Mouse (Mus musculus): ENCODE results near the gene Mtf1.

Mtf1 gene

DNA sequence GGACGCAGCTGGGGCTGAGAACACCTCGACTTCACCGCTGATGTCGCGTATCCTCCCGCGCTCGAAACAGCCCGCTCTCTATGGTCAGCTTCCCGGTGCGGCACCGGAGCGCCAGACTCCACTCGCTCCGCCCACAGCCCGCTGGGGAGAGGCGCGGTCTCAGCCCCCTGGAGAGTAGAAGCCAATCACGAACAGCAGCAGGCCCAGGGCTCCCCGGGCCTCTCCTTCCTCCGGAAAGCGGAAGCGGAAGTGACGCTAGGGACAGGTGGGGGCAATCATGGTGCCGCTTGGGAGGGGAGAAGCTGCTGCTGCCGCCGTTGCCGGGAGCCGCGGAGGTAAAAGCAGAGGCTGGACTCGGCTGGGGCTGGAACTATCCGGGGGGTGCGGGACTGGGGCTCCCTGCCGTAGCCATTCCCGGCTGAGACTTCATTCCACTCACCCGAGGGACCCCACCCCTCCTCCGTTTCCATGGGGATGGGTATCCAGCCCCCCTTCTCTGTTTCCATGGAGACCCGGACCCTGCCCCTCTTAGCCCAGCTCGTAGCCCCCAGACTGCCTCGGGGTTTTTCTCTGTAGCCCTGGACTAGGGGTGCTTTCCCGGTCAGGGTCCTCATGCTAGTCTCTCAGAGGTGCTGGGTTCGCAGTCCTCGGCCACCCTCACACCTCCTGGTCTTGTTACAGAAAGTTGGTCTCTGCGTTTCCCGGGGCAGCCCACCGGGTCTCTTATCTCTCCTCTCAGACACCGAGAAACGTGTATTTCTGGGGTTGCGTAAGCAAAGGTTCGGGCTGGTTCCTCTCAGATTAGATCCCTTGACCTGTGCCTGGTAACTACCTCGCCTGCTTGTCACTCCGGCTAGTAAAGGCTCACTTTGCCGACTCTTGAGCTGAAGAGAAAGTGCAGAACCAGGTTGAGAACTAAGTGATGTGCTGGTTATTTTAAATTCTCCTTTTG, 681 bp downstream of the Mtf1 start:
- peak; percentile 97 for DNase-seq (ENCODE audit: low read depth, low spot score)

DNA sequence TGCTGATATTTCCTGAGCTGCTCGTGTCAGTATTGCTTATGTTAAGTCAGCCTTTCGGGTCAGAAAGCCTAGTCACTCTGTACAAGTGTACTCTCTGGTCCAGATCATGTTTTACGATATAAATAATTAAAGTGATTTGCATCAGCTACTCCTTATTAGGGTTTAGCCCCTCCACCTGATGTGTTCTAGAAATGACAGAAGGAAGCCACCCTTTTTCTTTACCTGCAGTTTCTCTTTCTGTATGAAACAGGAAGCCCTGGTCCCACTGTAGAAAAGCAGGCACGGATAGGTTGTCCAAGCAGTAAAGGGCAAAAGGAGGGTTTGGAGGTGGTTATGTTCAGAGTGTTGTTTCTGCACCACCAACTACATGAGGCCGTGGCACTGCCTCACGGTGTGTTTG, 1.5 kb downstream of the Mtf1 start:
- DNase-seq (ENCODE audit: low read depth, low spot score): no peak

DNA sequence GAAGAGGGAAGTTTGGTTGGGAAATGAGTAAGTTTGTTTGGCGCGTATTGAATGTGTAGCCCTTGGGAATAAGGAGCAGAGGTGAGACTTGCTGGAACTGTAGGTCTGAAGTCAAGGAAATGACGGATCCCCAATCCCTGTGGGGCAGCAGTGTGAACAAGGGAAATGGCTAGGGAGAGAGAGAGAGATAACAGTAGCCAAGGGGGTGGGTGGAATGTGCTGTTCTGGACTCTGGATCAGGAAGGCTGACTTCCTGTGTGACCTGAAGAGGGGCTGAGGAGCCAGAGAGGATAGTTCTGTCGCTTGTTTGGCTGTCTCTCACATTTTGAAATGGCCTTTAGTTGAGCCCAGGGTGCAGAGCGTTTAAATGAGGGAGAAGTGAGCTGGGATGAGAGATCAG, 6.6 kb downstream of the Mtf1 start:
- no peak for DNase-seq (ENCODE audit: low read depth, low spot score)

DNA sequence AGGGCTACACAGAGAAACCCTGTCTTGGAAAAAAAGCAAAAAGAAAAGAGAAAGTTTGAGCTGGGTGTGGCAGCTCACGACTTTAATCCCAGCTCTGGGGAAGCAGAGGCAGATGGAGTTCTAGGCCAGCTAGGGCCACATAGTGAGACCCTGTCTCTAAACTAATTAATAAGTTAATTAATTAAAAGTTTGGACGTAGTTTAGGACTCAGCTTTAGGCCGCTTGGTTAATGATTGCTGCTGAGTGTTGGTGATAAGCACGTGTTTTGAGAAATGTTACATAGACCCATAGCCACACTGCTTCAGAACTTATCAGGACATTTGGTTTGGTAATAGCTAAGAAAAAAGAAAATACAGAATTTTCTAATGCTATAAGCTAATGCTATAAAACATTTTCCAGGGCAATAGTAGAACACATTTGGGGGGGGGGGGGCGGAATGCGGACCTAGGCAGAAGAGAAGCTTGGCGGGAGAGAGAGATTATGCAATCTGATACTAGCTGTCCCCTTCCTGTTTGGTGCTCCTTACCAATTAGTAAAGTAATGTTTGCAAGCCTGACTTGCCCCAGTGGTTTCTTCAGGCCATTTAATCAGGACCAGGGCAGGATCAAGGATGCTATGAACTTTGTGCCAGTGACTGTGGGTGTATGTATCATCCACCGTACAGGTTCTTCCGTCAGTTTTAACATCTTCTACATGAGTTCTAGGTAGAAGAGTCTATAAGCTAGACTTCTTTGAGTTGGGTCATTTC, 7.4 kb downstream of the Mtf1 start:
- DNase-seq (ENCODE audit: low read depth, low spot score): no peak

DNA sequence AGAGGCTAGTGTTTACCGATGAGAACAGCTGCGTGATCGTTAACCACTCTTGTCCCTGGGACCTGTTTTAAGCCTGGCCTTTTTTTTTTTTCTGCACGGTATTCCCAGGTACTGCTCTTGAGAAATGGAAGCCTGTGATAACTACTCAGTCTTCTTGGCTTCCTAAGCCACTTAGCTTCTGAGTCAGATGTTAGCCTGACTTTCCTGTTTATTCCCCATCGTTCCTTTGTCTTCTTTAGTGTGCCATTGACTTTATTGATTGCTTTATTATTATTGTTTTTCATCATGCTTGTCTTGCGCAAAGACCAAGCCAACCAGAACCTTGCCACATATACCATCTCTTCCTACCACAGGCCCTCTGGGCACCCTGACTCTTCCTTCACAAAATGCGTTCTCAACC, 8.2 kb downstream of the Mtf1 start:
- no peak for DNase-seq (ENCODE audit: low read depth, low spot score)

DNA sequence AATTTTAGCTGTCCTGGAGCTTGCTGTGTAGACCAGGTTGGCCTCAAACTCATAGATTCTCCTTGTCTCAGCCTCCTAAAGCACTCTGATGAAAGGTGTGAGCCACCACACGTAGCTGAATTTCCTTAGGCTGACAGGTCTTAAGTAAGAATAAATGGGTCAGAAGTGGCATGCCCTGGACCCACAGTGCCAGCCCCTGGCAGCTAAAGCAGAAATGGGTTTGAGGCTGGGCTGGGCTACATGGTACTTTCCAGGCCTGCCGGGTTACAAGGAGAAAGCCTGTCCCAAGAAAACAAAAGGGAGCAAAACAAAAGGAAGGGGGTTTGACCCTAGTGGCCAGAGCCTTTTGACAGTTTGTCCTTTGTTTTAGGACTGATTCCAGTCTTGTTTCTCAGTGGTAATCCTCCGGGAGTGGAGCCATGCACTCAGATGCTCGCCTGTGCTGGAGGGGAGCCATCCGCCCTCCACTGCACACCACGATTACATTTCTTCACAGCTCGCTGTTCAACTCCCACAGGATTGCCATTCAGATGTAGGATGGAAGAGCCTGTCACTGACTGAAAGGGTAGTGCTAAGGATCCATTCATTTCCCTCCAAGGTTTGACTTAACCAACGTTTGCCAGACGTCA, 9.6 kb downstream of the Mtf1 start:
- no peak for DNase-seq (ENCODE audit: low read depth, low spot score)

DNA sequence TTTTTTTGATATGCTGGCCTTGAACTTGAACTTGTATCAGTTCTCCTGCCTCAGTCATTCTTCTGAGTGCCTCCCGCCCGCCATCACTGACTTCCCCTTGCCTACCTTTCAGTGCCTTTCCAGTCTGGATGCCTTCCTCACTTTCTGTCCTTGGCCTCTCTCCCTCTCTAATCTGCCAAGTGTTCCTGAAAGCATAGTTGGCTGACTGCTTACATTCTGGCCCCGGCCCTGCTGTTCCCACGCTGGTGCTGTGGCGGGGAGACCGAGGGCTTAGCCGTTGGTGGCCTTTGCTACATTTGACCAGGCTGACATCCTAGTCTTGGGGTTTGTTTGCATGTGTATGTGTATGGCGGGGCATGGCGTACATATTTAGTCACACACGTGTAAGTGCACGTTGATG, 14.0 kb downstream of the Mtf1 start:
- no peak for DNase-seq (ENCODE audit: low read depth, low spot score)

DNA sequence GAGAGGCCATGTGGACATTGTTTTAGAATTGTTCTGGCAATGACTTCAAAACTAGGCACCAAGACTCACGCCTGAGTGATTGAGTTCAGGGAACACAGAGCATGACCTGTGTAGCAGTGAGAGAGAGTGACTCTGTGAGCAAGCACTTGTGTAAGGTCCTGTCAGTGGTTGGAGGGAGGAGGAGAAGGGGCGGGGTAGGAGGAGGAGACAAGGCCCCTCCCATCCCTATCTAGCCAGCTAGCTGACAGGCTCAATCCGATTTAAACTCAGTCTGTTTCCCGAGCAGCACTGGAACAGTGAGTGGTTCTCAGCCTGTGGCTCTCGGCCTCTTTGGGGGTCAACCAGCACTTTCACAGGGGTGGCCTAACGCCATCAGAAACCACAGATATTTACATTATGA, 15.9 kb downstream of the Mtf1 start:
- peak; percentile 26 for DNase-seq (ENCODE audit: low read depth, low spot score)

DNA sequence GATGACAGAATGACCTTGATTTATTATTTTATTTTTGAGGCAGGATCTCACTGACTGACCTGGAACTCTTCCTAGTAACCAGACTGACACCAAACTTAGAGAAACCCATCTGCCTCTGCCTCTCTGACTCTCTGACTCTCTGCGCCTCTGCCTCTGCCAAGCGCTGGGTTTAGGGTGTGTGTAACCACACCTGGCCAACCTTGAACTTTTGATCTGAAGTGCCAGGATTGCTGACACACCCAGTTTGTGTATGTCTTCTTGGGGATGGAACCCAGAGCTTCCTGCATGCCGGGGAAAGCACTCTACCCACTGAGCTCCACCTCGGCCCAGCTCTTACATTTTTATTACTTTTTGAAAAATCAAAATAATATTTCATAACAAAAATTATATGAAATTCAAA, 16.9 kb downstream of the Mtf1 start:
- DNase-seq (ENCODE audit: low read depth, low spot score): no peak

DNA sequence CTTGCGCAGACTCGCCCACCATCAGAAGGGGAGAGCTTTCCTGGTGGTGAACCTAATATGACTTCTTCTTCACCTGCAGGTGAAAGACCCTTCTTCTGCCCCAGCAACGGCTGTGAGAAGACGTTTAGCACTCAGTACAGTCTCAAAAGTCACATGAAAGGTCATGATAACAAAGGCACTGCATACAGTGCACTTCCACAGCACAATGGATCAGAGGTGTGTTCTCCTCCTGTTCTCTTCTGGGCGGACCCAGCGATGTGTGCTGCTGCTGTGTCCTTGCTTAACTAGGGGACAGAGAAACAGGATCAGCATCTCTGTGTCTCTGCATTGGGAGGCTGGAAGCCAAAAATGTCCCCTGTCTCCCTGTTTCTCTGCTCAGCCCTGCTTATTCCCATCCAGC, 23.1 kb downstream of the Mtf1 start:
- no peak for DNase-seq (ENCODE audit: low read depth, low spot score)

DNA sequence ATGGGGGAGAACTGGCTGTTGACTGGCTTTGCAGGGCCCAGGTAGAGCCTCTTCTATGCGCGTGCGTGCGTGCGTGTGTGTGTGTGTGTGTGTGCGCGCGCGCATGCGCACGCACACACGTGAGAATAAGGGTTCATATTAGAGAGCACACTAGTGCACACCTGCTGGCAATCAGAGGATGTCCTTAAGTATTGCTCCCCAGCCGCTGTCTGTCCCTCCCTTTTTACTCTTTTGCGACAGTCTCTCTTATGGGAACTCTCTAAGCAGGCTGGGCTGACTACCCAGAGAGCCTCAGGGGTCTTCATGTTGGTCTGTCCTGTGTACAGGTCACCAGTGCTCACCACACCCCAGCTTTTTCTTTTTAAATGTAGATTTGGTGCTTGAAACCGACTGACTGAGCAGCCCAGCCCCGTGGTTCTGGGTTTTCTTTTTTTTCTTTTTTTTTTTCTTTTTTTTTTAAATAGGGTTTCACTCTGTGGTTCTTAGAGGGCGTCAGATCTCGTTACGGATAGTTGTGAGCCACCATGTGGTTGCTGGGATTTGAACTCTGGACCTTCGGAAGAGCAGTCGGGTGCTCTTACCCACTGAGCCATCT, 23.6 kb downstream of the Mtf1 start:
- no peak for DNase-seq (ENCODE audit: low read depth, low spot score)

DNA sequence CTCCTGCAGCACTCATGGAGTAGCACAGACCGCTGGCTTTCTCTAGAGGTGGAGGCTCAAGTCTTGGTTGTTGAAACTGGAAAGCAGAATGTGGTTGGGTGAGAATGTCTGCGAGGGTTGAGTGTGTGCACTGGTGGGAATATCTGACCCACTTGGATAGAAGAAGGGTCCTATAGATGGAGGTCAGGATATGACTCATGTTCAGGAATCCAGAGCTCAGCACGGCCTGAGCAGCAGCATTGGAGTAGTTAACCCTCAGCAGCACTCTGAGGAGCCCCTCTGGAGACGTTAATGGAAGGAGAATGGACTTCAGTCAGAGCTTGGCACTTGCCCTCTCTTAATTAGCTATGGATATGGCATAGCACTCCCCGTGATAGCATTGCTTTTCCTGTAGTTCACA, 27.8 kb downstream of the Mtf1 start:
- DNase-seq (ENCODE audit: low read depth, low spot score): no peak

DNA sequence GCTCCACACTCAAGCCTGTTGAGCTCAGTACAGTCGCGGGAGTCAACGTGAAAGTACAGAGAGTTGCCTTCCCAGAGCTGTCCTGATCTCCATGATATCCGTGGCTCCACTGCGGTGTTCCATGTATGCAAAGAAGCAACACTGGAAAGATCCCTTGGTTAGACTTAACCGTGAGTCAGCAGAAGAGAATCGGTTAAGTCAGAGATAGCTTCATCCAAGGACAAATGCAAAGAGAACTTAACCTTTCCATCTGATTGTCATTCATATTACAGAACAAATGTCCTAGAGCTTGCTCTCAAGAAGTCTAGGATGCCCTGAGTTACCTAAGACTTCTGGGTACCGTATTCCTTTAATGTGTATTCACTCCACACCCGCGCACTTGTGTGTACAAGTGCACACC, 30.9 kb downstream of the Mtf1 start:
- DNase-seq (ENCODE audit: low read depth, low spot score): no peak

DNA sequence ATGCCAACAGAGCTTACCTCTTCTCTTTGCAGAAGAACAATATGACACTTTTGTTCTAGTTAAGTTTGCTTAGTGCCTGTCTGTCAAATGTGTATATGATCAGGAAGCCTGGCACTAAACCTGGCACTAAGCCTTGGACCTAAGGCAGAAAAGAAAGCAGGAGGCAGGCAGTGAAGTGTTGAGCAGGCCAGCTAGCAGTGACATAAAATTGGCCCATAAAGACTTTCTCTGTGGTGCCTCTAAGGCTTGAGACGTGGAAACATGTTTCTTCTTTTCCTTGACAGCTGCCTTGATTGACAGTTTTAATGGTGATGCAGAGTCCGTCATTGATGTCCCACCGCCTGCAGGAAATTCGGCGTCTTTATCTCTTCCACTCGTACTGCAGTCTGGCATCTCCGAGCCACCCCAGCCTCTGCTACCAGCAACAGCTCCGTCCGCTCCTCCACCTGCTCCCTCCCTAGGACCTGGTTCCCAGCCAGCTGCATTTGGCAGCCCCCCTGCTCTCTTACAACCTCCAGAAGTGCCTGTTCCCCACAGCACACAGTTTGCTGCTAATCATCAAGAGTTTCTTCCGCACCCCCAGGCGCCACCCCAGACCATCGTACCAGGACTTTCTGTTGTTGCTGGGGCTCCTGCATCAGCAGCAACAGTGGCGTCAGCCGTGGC, 36.3 kb downstream of the Mtf1 start:
- no peak for DNase-seq (ENCODE audit: low read depth, low spot score)

DNA sequence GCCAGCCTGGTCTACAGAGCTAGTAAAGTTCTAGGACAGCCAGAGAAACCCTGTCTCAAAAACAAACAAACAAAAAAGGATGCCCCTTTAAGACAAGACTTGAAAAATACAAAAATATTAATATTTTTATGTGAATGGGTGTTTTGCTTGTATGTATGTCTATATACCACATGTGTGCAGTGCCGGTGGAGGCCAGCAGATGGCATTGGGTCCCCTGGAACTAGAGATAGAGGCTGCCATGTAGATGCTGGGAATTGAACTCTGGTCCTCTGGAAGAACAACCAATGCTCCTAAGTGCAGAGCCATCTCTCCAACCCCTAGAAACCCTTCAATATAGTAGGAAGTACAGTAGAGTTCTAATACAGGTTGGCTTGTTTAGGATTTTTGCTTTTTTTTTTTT, 39.1 kb downstream of the Mtf1 start:
- no peak for DNase-seq (ENCODE audit: low read depth, low spot score)

DNA sequence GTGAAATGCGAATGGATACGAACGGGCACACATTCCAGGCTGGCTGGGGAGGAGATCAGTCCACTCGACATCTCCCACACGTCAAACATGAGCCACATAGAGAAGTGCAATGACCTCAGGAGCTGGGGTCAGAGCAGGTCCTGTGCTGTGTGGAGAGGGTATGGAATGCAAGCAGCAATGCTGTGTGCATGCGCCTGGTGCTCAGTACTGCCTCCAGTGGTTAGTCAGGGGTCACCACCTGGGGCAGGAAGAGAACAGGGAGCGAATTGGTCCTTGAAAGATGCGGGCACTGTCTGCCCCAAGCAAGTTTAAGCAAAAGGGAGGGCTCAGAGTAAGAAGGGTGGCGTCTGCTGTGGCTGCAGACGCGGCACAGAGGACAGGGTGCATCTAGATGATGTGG, 41.6 kb downstream of the Mtf1 start:
- no peak for DNase-seq (ENCODE audit: low read depth, low spot score)

DNA sequence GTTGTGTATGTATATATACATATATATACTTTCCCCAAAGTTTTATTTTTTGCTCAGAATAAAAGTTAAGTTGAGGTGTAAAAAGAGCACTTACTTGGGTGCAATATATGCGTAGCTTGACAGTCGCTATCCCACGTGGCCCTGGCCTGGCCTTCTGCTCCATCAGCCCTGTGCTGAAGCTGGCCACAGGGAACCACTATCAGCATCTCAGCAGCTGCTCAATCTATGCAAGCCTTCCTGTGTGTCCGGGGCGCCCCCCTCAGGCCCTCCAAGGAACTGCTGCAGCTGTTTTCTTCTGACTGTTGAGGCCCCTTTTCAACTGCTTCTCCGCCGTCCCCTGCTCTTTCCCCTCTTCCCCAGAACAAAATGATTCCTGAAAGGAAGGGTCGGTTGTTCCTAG, 45.7 kb downstream of the Mtf1 start:
- DNase-seq (ENCODE audit: low read depth, low spot score): peak; percentile 46

DNA sequence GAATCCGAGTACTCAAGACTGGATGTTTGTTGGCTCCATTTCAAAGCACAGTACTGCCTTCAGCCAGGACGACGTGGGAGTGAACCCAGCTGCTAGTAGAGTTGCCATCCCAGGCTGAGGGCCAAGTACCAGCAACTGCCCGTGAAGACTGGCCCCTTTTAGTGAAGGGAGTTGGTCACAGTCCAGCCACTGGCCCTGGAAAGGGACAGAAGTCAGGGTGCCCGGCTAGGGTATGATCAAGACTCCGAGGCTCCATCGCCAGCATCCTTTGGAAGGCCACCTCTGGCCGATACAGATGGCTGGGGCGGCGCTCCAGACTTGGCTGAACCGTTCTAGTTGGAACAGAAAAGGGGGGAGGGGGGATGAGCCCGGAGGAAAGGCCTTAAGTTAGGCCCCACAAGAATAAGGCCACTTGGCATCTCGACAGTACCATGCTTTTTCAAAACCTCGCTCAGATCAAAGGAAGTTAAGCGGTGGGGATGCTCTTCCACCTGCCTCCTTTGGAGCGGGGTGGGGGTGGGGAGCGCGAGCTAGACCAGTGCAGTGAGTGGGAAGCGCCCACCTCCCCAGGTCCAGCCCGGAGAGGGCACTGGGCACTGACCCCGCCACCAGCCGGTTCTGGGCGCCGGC, 47.8 kb downstream of the Mtf1 start:
- DNase-seq (ENCODE audit: low read depth, low spot score): peak; percentile 40

DNA sequence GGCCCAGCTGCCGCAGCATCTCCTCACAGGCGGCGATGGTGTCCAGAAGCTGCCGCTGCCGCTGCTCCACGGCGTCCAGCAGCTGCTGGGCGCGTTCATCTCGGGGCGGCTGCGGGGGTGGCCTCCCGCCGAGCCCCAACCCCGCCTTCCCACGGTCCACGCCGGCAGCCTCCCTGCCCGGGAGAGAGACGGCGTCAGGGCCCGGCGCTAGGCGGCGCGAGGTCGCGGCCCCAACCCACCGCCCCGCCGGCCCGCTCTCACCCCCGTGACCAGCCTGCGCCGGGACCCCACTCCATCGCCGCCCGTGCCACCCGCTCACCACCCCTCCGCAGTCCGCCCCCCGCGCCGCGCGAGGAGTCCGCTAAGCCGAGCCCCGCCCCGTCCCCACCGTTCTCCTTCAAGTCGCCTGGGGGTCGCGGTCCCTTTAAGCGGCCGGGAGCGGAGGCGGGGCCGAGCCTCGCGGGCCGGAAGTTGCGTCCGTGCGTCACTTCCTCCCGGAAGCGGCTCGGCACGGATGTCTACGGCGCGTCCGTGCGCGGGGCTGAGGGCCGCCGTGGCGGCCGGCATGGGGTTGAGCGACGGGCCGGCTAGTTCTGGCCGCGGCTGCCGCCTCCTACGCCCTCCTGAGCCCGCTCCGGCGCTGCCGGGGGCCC, 48.5 kb downstream of the Mtf1 start, which contains the start of gene Yrdc:
Gene Yrdc (plus strand): TSS at position 419 of the 653 bp plus-strand sequence.
- DNase-seq (ENCODE audit: low read depth, low spot score): peak; percentile 80

DNA sequence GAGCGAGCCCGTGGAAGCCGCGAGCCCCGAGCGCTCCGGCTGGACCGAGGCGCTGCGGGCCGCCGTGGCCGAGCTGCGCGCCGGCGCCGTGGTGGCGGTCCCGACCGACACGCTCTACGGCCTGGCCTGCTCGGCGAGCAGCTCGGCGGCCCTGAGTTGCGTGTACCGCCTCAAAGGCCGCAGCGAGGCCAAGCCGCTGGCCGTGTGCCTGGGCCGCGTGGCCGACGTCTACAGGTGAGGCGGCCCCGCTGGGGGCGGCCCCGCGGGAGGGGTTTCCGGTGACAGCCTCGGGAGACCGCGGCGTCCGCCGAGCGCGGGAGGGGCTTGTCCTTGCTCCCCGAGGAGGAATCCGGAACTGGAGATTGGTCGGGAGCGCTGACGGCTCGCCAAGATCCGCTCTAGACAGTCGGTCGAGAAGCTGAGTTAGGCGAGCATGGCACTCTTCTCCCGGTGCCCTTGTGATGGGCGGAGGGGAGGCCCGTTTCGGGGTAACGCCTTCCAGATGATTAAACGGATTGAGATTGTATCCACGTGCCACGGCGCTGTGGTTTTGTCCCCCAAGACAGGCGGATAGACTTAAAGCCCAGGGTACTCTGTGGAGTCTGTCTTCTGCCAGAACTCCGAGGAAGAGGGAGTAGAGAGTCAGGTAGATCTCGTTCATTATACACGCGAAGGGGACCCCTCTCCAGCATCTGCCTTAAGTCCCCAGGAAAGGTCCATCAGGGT, 49.2 kb downstream of the Mtf1 start, which contains the start of gene 1110065P20Rik:
Gene 1110065P20Rik (minus strand): TSS at position 264 of the 726 bp plus-strand sequence.
- peak; percentile 36 for DNase-seq (ENCODE audit: low read depth, low spot score)

Measured in skeletal muscle tissue, adult 2 months (tissue).